Mouse (Mus musculus) embryonic facial prominence, embryonic 14.5 days (tissue): Measurements from ENCODE around the gene Proser2. TPM values are rescaled to one million over a fixed set of nuclear protein-coding genes. Genes with fewer than 3 reads are reported as not detected.
A peak's percentile ranks its signal among the peaks of the same experiment; 100 is the strongest.

Experiments used
- ATAC-seq: fragments of 200-750 bp; cut with Nextera tagmentation; 2 replicates; pipeline ENCODE4 v1.8.0; 2017; ENCODE audit warnings: low read depth, moderate number of reproducible peaks, moderate TSS enrichment
- DNase-seq: peaks from one replicate; pipeline ENCODE4 v3.0.0-alpha.2; 2015; ENCODE audit warnings: low spot score
- H3K27ac ChIP-seq: fragments of 300-500 bp; sonication (generic); replicated peaks from 2 replicates; pipeline ENCODE4 v1.5.1; 2014; ENCODE audit warnings: low read depth, mild to moderate bottlenecking, low read length, moderate library complexity
- H3K27me3 ChIP-seq: fragments of 300-500 bp; sonication (generic); replicated peaks from 2 replicates; pipeline ENCODE4 v1.6.1; 2014; ENCODE audit warnings: low read length; ENCODE audit not compliant: control insufficient read depth, insufficient read depth
- H3K36me3 ChIP-seq: fragments of 300-500 bp; sonication (generic); 2 replicates; pipeline ENCODE4 v1.6.1; 2014; ENCODE audit warnings: low read length, mixed read lengths; ENCODE audit not compliant: control insufficient read depth, insufficient read depth
- H3K4me1 ChIP-seq: fragments of 300-500 bp; sonication (generic); 2 replicates; pipeline ENCODE4 v1.6.1; 2014; ENCODE audit warnings: antibody characterized with exemption, low read length; ENCODE audit not compliant: control insufficient read depth, insufficient read depth
- H3K4me2 ChIP-seq: fragments of 300-500 bp; sonication (generic); 2 replicates; pipeline ENCODE4 v1.6.1; 2014; ENCODE audit warnings: low read depth, mild to moderate bottlenecking, low read length, moderate library complexity, mixed read lengths
- H3K4me3 ChIP-seq: fragments of 300-500 bp; sonication (generic); 2 replicates; pipeline ENCODE4 v1.5.1; 2014; ENCODE audit warnings: low read depth, mild to moderate bottlenecking, low read length
- H3K9ac ChIP-seq: fragments of 300-500 bp; sonication (generic); 2 replicates; pipeline ENCODE4 v1.6.1; 2014; ENCODE audit warnings: low read depth, mild to moderate bottlenecking, low read length, moderate library complexity, mixed read lengths
- H3K9me3 ChIP-seq: fragments of 300-500 bp; sonication (generic); 2 replicates; pipeline ENCODE4 v1.6.1; 2016; ENCODE audit warnings: low read length; ENCODE audit not compliant: control insufficient read depth
- WGBS: fragments of 180-500 bp; shearing (Covaris S2); extraction: QIAGEN DNeasy Blood & Tissue Kit; methylation state at CpG from one replicate; pipeline ENCODE4 v1.1.7; 2014; 5-methylcytosine and 5-hydroxymethylcytosine counted together
- polyA plus RNA-seq: library from polyadenylated mRNA; unstranded; fragments of >200 nt; fragmentation: Nextera tagmentation; extraction: Ambion mirVana; gene quantifications from 2 replicates; pipeline ENCODE4 v1.2.1, GENCODE M21; 2014

Gene Proser2
- polyA plus RNA-seq, 1 experiment from 2014 or later = 10.8 TPM

GRCm38 (mm10) chr2:6142915-6143654 is 13.1 kb upstream of the Proser2 start:
- H3K4me2 ChIP-seq = no peak overlapping the region
- no peak overlapping the region for H3K9ac ChIP-seq
- no peaks in the 10 kb centered on the region for H3K9me3 ChIP-seq
- peak; percentile 49 for DNase-seq
- H3K4me3 ChIP-seq = no peak overlapping the region
- ATAC-seq = no peak
- 70% methylated on average over 16 of the region's 16 CpGs for WGBS
- H3K4me1 ChIP-seq = no peaks in the 10 kb centered on the region
- no peaks in the 10 kb centered on the region for H3K27me3 ChIP-seq
- no peak overlapping the region for H3K27ac ChIP-seq
- H3K36me3 ChIP-seq = no peaks in the 10 kb centered on the region

- Histone ChIP-seq H3K4me2 (no peak overlapping the region), H3K27ac (no peak overlapping the region), H3K4me1 (no peaks in the 10 kb centered on the region), H3K9ac (no peak overlapping the region), H3K9me3 (no peaks in the 10 kb centered on the region), H3K4me3 (no peak overlapping the region), H3K27me3 (no peaks in the 10 kb centered on the region), H3K36me3 (no peaks in the 10 kb centered on the region)
- no peak for DNase-seq
- ATAC-seq = no peak
- 84% methylated on average over 9 of the region's 9 CpGs for WGBS
These were observed 10.7 kb upstream of the Proser2 start for GRCm38 (mm10) chr2:6140572-6141161.

GRCm38 (mm10) chr2:6133871-6134270 is 3.9 kb upstream of the Proser2 start:
- H3K27ac ChIP-seq = no peak overlapping the region
- DNase-seq = no peak
- H3K36me3 ChIP-seq = no peaks in the 10 kb centered on the region
- no peak for ATAC-seq
- H3K4me1 ChIP-seq = peaks cover 4% of the 10 kb centered on the region; the same call in 1 of the 2 replicates
- 0 out of 2 replicates have a peak, but pooled peaks cover 5% of the 10 kb centered on the region for H3K27me3 ChIP-seq
- H3K4me3 ChIP-seq = no peak overlapping the region
- no peaks in the 10 kb centered on the region for H3K9me3 ChIP-seq
- no peak overlapping the region for H3K9ac ChIP-seq
- H3K4me2 ChIP-seq = no peak overlapping the region
- 89% methylated on average over 19 of the region's 19 CpGs for WGBS

GRCm38 (mm10) chr2:6128881-6129280 is 1.1 kb downstream of the Proser2 start:
- H3K4me1 ChIP-seq = peaks cover 4% of the 10 kb centered on the region; the same call in 1 of the 2 replicates
- peak overlapping the region; percentile 87 for H3K4me2 ChIP-seq
- WGBS = 25% methylated on average over 8 of the region's 8 CpGs
- DNase-seq (no peak), ATAC-seq (no peak)
- no peaks in the 10 kb centered on the region for H3K9me3 ChIP-seq
- H3K4me3 ChIP-seq = peak overlapping the region; percentile 75
- H3K9ac ChIP-seq = peak overlapping the region; percentile 72; the same call in 1 of the 2 replicates
- H3K27me3 ChIP-seq = peaks cover 13% of the 10 kb centered on the region; the same call in 1 of the 2 replicates
- H3K27ac ChIP-seq = no peak overlapping the region
- no peaks in the 10 kb centered on the region for H3K36me3 ChIP-seq

GRCm38 (mm10) chr2:6128136-6128805 is 1.7 kb downstream of the Proser2 start:
- Histone ChIP-seq H3K4me3 (peak overlapping the region; percentile 2; the same call in 1 of the 2 replicates), H3K4me2 (peak overlapping the region; percentile 87), H3K9me3 (no peaks in the 10 kb centered on the region), H3K27ac (no peak overlapping the region), H3K9ac (no peak overlapping the region), H3K4me1 (peaks cover 4% of the 10 kb centered on the region; the same call in 1 of the 2 replicates), H3K36me3 (no peaks in the 10 kb centered on the region), H3K27me3 (peaks cover 13% of the 10 kb centered on the region; the same call in 1 of the 2 replicates)
- DNase-seq = no peak
- 76% methylated on average over 11 of the region's 11 CpGs for WGBS
- ATAC-seq = no peak

- Histone ChIP-seq H3K27ac (no peak overlapping the region), H3K4me1 (no peaks in the 10 kb centered on the region), H3K9me3 (no peaks in the 10 kb centered on the region), H3K36me3 (no peaks in the 10 kb centered on the region), H3K9ac (no peak overlapping the region), H3K4me3 (no peak overlapping the region), H3K27me3 (no peaks in the 10 kb centered on the region; the same call in 1 of the 2 replicates), H3K4me2 (no peak overlapping the region)
- no peak for ATAC-seq
- DNase-seq = no peak
- WGBS = 73% methylated on average over 7 of the region's 7 CpGs
These were observed 7.0 kb downstream of the Proser2 start for GRCm38 (mm10) chr2:6123046-6123445.

GRCm38 (mm10) chr2:6121091-6121490 is 8.9 kb downstream of the Proser2 start:
- Histone ChIP-seq H3K4me1 (no peaks in the 10 kb centered on the region), H3K9me3 (no peaks in the 10 kb centered on the region), H3K27me3 (no peaks in the 10 kb centered on the region), H3K4me2 (no peak overlapping the region), H3K4me3 (no peak overlapping the region), H3K27ac (no peak overlapping the region), H3K9ac (no peak overlapping the region), H3K36me3 (no peaks in the 10 kb centered on the region)
- ATAC-seq = no peak
- DNase-seq = no peak
- WGBS = 79% methylated on average over 2 of the region's 2 CpGs

GRCm38 (mm10) chr2:6118246-6118645 is 11.8 kb downstream of the Proser2 start:
- no peak overlapping the region for H3K4me3 ChIP-seq
- H3K27ac ChIP-seq = no peak overlapping the region
- no peak overlapping the region for H3K9ac ChIP-seq
- no peaks in the 10 kb centered on the region for H3K27me3 ChIP-seq
- no peaks in the 10 kb centered on the region for H3K36me3 ChIP-seq
- ATAC-seq (peak; percentile 33; the same call in 1 of the 2 replicates), DNase-seq (no peak)
- H3K9me3 ChIP-seq = no peaks in the 10 kb centered on the region
- no peaks in the 10 kb centered on the region for H3K4me1 ChIP-seq
- H3K4me2 ChIP-seq = no peak overlapping the region
- 80% methylated on average over 9 of the region's 10 CpGs for WGBS
